Mouse (Mus musculus) forebrain, embryonic 13.5 days (tissue): ENCODE results near the gene Amer2. TPM values are rescaled to one million over a fixed set of nuclear protein-coding genes. Genes with fewer than 3 reads are reported as not detected.

Experiments
- ATAC-seq: fragments of 200-750 bp; cut with Nextera tagmentation; 2 replicates; pipeline ENCODE4 v1.8.0; 2017
- H3K27ac ChIP-seq: fragments of 300-500 bp; sonication (generic); 2 replicates; pipeline ENCODE4 v1.5.1; 2015; ENCODE audit warnings: inconsistent platforms, mild to moderate bottlenecking, moderate library complexity
- H3K27me3 ChIP-seq: fragments of 300-500 bp; sonication (generic); 2 replicates; pipeline ENCODE4 v1.6.1; 2015; ENCODE audit warnings: mild to moderate bottlenecking, inconsistent platforms
- H3K36me3 ChIP-seq: fragments of 300-500 bp; sonication (generic); 2 replicates; pipeline ENCODE4 v1.6.1; 2015; ENCODE audit warnings: mild to moderate bottlenecking, inconsistent platforms; ENCODE audit not compliant: poor library complexity, severe bottlenecking
- H3K4me1 ChIP-seq: fragments of 300-500 bp; sonication (generic); 2 replicates; pipeline ENCODE4 v1.6.1; 2015; ENCODE audit warnings: inconsistent platforms
- H3K4me2 ChIP-seq: fragments of 300-500 bp; sonication (generic); 2 replicates; pipeline ENCODE4 v1.6.1; 2015; ENCODE audit warnings: inconsistent platforms, mild to moderate bottlenecking, moderate library complexity
- H3K4me3 ChIP-seq: fragments of 300-500 bp; sonication (generic); 2 replicates; pipeline ENCODE4 v1.5.1; 2015; ENCODE audit warnings: mild to moderate bottlenecking, inconsistent platforms
- H3K9ac ChIP-seq: fragments of 300-500 bp; sonication (generic); 2 replicates; pipeline ENCODE4 v1.6.1; 2015; ENCODE audit warnings: mild to moderate bottlenecking, inconsistent platforms
- H3K9me3 ChIP-seq: fragments of 300-500 bp; sonication (generic); replicated peaks from 2 replicates; pipeline ENCODE4 v1.6.1; 2016; ENCODE audit warnings: inconsistent platforms
- WGBS: fragments of 180-500 bp; shearing (Covaris S2); methylation state at CpG from one replicate; pipeline ENCODE4 v1.1.7; 2015; 5-methylcytosine and 5-hydroxymethylcytosine counted together
- polyA plus RNA-seq: library from polyadenylated mRNA; unstranded; fragments of >200 nt; fragmentation: Nextera tagmentation; extraction: Ambion mirVana; gene quantifications from 2 replicates; pipeline ENCODE4 v1.2.1, GENCODE M21; 2015

The Amer2 gene
- polyA plus RNA-seq, 1 experiment from 2014 or later: 31.0 TPM

- Histone ChIP-seq H3K27me3 (0 out of 2 replicates have a peak, but pooled peaks cover 2% of the 10 kb centered on the region), H3K27ac (peak overlapping the region; percentile 97), H3K4me3 (peak overlapping the region; percentile 87), H3K9ac (peak overlapping the region; percentile 96), H3K4me2 (peak overlapping the region; percentile 77), H3K9me3 (no peaks in the 10 kb centered on the region), H3K4me1 (peaks cover 48% of the 10 kb centered on the region), H3K36me3 (peaks cover 6% of the 10 kb centered on the region; the same call in 1 of the 2 replicates)
- peak; percentile 94 for ATAC-seq
- whole genome bisulfite sequencing: under 1% methylated on average over 53 of the region's 53 CpGs
These were observed 5.1 kb downstream of the Amer2 start for GRCm38 (mm10) chr14:60378057-60378565.

GRCm38 (mm10) chr14:60378566-60379322 lies 5.7 kb downstream of the Amer2 start:
- peak overlapping the region; percentile 97 for H3K27ac ChIP-seq
- peak; percentile 68 for ATAC-seq
- H3K4me3 ChIP-seq: peak overlapping the region; percentile 87
- peak overlapping the region; percentile 96 for H3K9ac ChIP-seq
- 0 out of 2 replicates have a peak, but pooled peaks cover 2% of the 10 kb centered on the region for H3K27me3 ChIP-seq
- H3K9me3 ChIP-seq: no peaks in the 10 kb centered on the region
- H3K36me3 ChIP-seq: peaks cover 7% of the 10 kb centered on the region; the same call in 1 of the 2 replicates
- WGBS: under 1% methylated on average over 62 of the region's 77 CpGs
- peak overlapping the region; percentile 77 for H3K4me2 ChIP-seq
- H3K4me1 ChIP-seq: peaks cover 54% of the 10 kb centered on the region

GRCm38 (mm10) chr14:60379323-60379957 lies 6.4 kb downstream of the Amer2 start:
- Histone ChIP-seq H3K27me3 (0 out of 2 replicates have a peak, but pooled peaks cover 2% of the 10 kb centered on the region), H3K4me3 (peak overlapping the region; percentile 87), H3K9ac (peak overlapping the region; percentile 96), H3K4me2 (peak overlapping the region; percentile 77), H3K36me3 (peaks cover 13% of the 10 kb centered on the region; the same call in 1 of the 2 replicates), H3K27ac (peak overlapping the region; percentile 97), H3K4me1 (peaks cover 61% of the 10 kb centered on the region), H3K9me3 (no peaks in the 10 kb centered on the region)
- WGBS: 53% methylated on average over 20 of the region's 20 CpGs
- ATAC-seq: no peak

- H3K27ac ChIP-seq: no peak overlapping the region
- H3K4me2 ChIP-seq: peak overlapping the region; percentile 77
- peaks cover 66% of the 10 kb centered on the region for H3K4me1 ChIP-seq
- peaks cover 13% of the 10 kb centered on the region; the same call in 1 of the 2 replicates for H3K36me3 ChIP-seq
- no peak for ATAC-seq
- no peaks in the 10 kb centered on the region for H3K9me3 ChIP-seq
- H3K4me3 ChIP-seq: peak overlapping the region; percentile 87
- 0 out of 2 replicates have a peak, but pooled peaks cover 2% of the 10 kb centered on the region for H3K27me3 ChIP-seq
- peak overlapping the region; percentile 96 for H3K9ac ChIP-seq
- 89% methylated on average over 8 of the region's 8 CpGs for WGBS
These were observed 6.9 kb downstream of the Amer2 start for GRCm38 (mm10) chr14:60379958-60380330.

- Histone ChIP-seq H3K9ac (peak overlapping the region; percentile 51), H3K4me1 (peaks cover 82% of the 10 kb centered on the region)
These were observed 8.6 kb downstream of the Amer2 start for GRCm38 (mm10) chr14:60381671-60382070.

GRCm38 (mm10) chr14:60383816-60384215 lies 10.8 kb downstream of the Amer2 start:
- H3K4me2 ChIP-seq: peak overlapping the region; percentile 77

More at GRCm38 (mm10) chr14:60381671-60382070, 8.6 kb downstream of the Amer2 start:
- no peak overlapping the region for H3K27ac ChIP-seq
- peak overlapping the region; percentile 87 for H3K4me3 ChIP-seq
- peaks cover 13% of the 10 kb centered on the region; the same call in 1 of the 2 replicates for H3K36me3 ChIP-seq
- no peaks in the 10 kb centered on the region for H3K27me3 ChIP-seq
- no peaks in the 10 kb centered on the region for H3K9me3 ChIP-seq
- WGBS: 49% methylated on average over 4 of the region's 4 CpGs
- no peak for ATAC-seq
- peak overlapping the region; percentile 77 for H3K4me2 ChIP-seq

GRCm38 (mm10) chr14:60384269-60384668 lies 11.2 kb downstream of the Amer2 start:
- Histone ChIP-seq H3K4me2 (peak overlapping the region; percentile 77), H3K9ac (no peak overlapping the region), H3K9me3 (no peaks in the 10 kb centered on the region), H3K4me1 (peaks cover 81% of the 10 kb centered on the region), H3K4me3 (peak overlapping the region; percentile 8), H3K27ac (no peak overlapping the region), H3K27me3 (no peaks in the 10 kb centered on the region), H3K36me3 (peaks cover 15% of the 10 kb centered on the region; the same call in 1 of the 2 replicates)
- WGBS: 93% methylated on average over 7 of the region's 7 CpGs
- no peak for ATAC-seq

More at GRCm38 (mm10) chr14:60383816-60384215, 10.8 kb downstream of the Amer2 start:
- no peak for ATAC-seq
- WGBS: 80% methylated on average over 7 of the region's 7 CpGs
- peaks cover 83% of the 10 kb centered on the region for H3K4me1 ChIP-seq
- H3K27me3 ChIP-seq: no peaks in the 10 kb centered on the region
- no peak overlapping the region for H3K9ac ChIP-seq
- H3K27ac ChIP-seq: no peak overlapping the region
- H3K9me3 ChIP-seq: no peaks in the 10 kb centered on the region
- H3K4me3 ChIP-seq: peak overlapping the region; percentile 8
- peaks cover 13% of the 10 kb centered on the region; the same call in 1 of the 2 replicates for H3K36me3 ChIP-seq

- Histone ChIP-seq H3K27me3 (no peaks in the 10 kb centered on the region), H3K4me2 (peak overlapping the region; percentile 77), H3K4me1 (peaks cover 79% of the 10 kb centered on the region), H3K4me3 (no peak overlapping the region), H3K9ac (no peak overlapping the region), H3K9me3 (no peaks in the 10 kb centered on the region), H3K36me3 (peaks cover 10% of the 10 kb centered on the region; the same call in 1 of the 2 replicates), H3K27ac (no peak overlapping the region)
- 44% methylated on average over 6 of the region's 6 CpGs for WGBS
- no peak; the same call in 1 of the 2 replicates for ATAC-seq
These were observed 12.1 kb downstream of the Amer2 start for GRCm38 (mm10) chr14:60385079-60385643.

GRCm38 (mm10) chr14:60386591-60387501 lies 13.8 kb downstream of the Amer2 start:
- Histone ChIP-seq H3K27ac (no peak overlapping the region), H3K27me3 (no peaks in the 10 kb centered on the region), H3K4me2 (peak overlapping the region; percentile 25; the same call in 1 of the 2 replicates), H3K36me3 (peaks cover 9% of the 10 kb centered on the region; the same call in 1 of the 2 replicates), H3K9me3 (no peaks in the 10 kb centered on the region), H3K4me1 (peaks cover 64% of the 10 kb centered on the region), H3K9ac (no peak overlapping the region), H3K4me3 (no peak overlapping the region)
- no peak for ATAC-seq
- WGBS: 63% methylated on average over 6 of the region's 6 CpGs

GRCm38 (mm10) chr14:60388332-60388731 lies 15.3 kb downstream of the Amer2 start:
- H3K9me3 ChIP-seq: no peaks in the 10 kb centered on the region
- H3K9ac ChIP-seq: no peak overlapping the region
- H3K27me3 ChIP-seq: no peaks in the 10 kb centered on the region
- ATAC-seq: no peak
- peaks cover 54% of the 10 kb centered on the region for H3K4me1 ChIP-seq
- H3K36me3 ChIP-seq: peaks cover 15% of the 10 kb centered on the region; the same call in 1 of the 2 replicates
- no peak overlapping the region for H3K4me2 ChIP-seq
- H3K4me3 ChIP-seq: no peak overlapping the region
- no peak overlapping the region for H3K27ac ChIP-seq
- WGBS: 82% methylated on average over 2 of the region's 2 CpGs

GRCm38 (mm10) chr14:60392202-60392601 lies 19.1 kb downstream of the Amer2 start:
- Histone ChIP-seq H3K9ac (no peak overlapping the region), H3K4me2 (no peak overlapping the region), H3K4me3 (no peak overlapping the region), H3K27me3 (no peaks in the 10 kb centered on the region), H3K36me3 (peaks cover 8% of the 10 kb centered on the region; the same call in 1 of the 2 replicates), H3K9me3 (no peaks in the 10 kb centered on the region), H3K27ac (no peak overlapping the region), H3K4me1 (peaks cover 17% of the 10 kb centered on the region)
- ATAC-seq: no peak
- WGBS: 77% methylated on average over 2 of the region's 2 CpGs
